Mouse (Mus musculus) midbrain, embryonic 14.5 days (tissue): Measurements from ENCODE around the gene Stard7. TPM values are rescaled to one million over a fixed set of nuclear protein-coding genes. Genes with fewer than 3 reads are reported as not detected.

Experiments
- ATAC-seq: fragments of 200-750 bp; cut with Nextera tagmentation; 2 replicates; pipeline ENCODE4 v1.8.0; 2017; ENCODE audit warnings: moderate number of reproducible peaks, moderate library complexity; ENCODE audit not compliant: low FRiP score, low TSS enrichment
- DNase-seq: peaks from one replicate; pipeline ENCODE4 v3.0.0-alpha.2; 2015
- H3K27ac ChIP-seq: fragments of 300-500 bp; sonication (generic); replicated peaks from 2 replicates; pipeline ENCODE4 v1.5.1; 2014; ENCODE audit warnings: mild to moderate bottlenecking, low read depth, low read length, moderate library complexity
- H3K27me3 ChIP-seq: fragments of 300-500 bp; sonication (generic); 2 replicates; pipeline ENCODE4 v1.6.1; 2014; ENCODE audit warnings: low read length, control low read depth, mixed read lengths; ENCODE audit not compliant: control insufficient read depth, insufficient read depth
- H3K36me3 ChIP-seq: fragments of 300-500 bp; sonication (generic); 2 replicates; pipeline ENCODE4 v1.6.1; 2014; ENCODE audit warnings: low read length, control low read depth; ENCODE audit not compliant: control insufficient read depth, insufficient read depth
- H3K4me1 ChIP-seq: fragments of 300-500 bp; sonication (generic); 2 replicates; pipeline ENCODE4 v1.6.1; 2014; ENCODE audit warnings: mild to moderate bottlenecking, antibody characterized with exemption, low read length, control low read depth; ENCODE audit not compliant: control insufficient read depth, insufficient read depth
- H3K4me2 ChIP-seq: fragments of 300-500 bp; sonication (generic); 2 replicates; pipeline ENCODE4 v1.6.1; 2014; ENCODE audit warnings: mild to moderate bottlenecking, low read length, moderate library complexity
- H3K4me3 ChIP-seq: fragments of 300-500 bp; sonication (generic); replicated peaks from 2 replicates; pipeline ENCODE4 v1.5.1; 2014; ENCODE audit warnings: low read depth, low read length
- H3K9ac ChIP-seq: fragments of 300-500 bp; sonication (generic); replicated peaks from 2 replicates; pipeline ENCODE4 v1.6.1; 2014; ENCODE audit warnings: mild to moderate bottlenecking, low read length, moderate library complexity
- H3K9me3 ChIP-seq: fragments of 300-500 bp; sonication (generic); 2 replicates; pipeline ENCODE4 v1.6.1; 2016; ENCODE audit warnings: low read length, control low read depth, mixed read lengths; ENCODE audit not compliant: control insufficient read depth
- WGBS: fragments of 180-500 bp; shearing (Covaris S2); extraction: QIAGEN DNeasy Blood & Tissue Kit; methylation state at CpG from one replicate; pipeline ENCODE4 v1.1.7; 2014; 5-methylcytosine and 5-hydroxymethylcytosine counted together
- polyA plus RNA-seq: library from polyadenylated mRNA; unstranded; fragments of >200 nt; fragmentation: Nextera tagmentation; extraction: Ambion mirVana; gene quantifications from 2 replicates; pipeline ENCODE4 v1.2.1, GENCODE M21; 2014

The Stard7 gene
- polyA plus RNA-seq, 1 experiment from 2014 or later, result 113 TPM

DNA sequence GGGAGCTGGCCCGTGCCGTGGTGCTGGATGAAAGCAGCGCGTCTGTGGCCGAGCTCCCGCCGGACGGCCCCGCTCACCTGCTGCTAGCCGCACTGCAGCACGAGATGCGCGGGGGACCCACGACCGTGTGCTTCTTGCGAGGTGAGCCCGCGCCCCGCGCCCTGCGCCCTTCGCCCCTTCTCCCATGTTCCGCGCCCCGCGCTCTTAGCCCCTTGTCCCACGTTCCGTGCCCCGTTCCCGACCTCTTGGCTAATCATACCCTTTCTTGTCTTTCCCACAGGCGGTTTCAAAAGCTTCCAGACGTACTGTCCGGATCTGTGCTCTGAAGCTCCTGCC is 66.4 kb downstream of the Stard7 start:
- ATAC-seq (no peak), DNase-seq (no peak)
- WGBS, result 3% methylated on average over 33 of the region's 33 CpGs
- H3K9ac ChIP-seq, result peak overlapping the region; percentile 64
- no peak overlapping the region for H3K27ac ChIP-seq
- H3K4me1 ChIP-seq, result no peaks in the 10 kb centered on the region
- H3K27me3 ChIP-seq, result peaks cover 32% of the 10 kb centered on the region
- H3K36me3 ChIP-seq, result no peaks in the 10 kb centered on the region
- H3K9me3 ChIP-seq, result no peaks in the 10 kb centered on the region
- peak overlapping the region; percentile 75 for H3K4me2 ChIP-seq
- H3K4me3 ChIP-seq, result peak overlapping the region; percentile 49

DNA sequence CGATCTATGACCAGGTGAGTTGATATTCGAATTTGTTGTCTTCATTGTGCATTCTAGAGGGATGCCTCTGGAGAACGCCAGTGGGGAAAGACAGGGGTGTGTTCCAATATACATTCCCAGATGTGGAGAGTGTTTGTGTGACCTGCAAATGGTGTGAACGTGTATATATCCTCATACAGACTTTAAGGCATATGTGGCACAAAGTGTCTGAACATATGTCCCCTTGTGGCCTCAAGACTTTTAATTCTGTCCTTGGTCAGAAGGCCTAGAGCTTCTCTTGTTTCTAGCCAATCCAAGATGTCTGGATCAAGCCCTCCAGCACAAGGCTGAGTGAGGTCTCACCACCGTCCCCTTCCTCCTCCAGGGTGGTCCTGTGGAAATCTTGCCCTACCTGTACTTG is 66.9 kb downstream of the Stard7 start:
- 50% methylated on average over 5 of the region's 5 CpGs for WGBS

GRCm38 (mm10) chr2:127337531-127337930 is 67.5 kb downstream of the Stard7 start:
- ATAC-seq (no peak), DNase-seq (no peak)
- Histone ChIP-seq H3K9me3 (no peaks in the 10 kb centered on the region), H3K36me3 (no peaks in the 10 kb centered on the region), H3K4me3 (no peak overlapping the region), H3K27ac (no peak overlapping the region), H3K27me3 (peaks cover 32% of the 10 kb centered on the region), H3K4me2 (no peak overlapping the region), H3K9ac (no peak overlapping the region), H3K4me1 (no peaks in the 10 kb centered on the region)
- WGBS, result 67% methylated on average over 11 of the region's 11 CpGs

More for the DNA sequence above, 66.9 kb downstream of the Stard7 start:
- Histone ChIP-seq H3K27ac (no peak overlapping the region), H3K4me2 (peak overlapping the region; percentile 75), H3K4me1 (no peaks in the 10 kb centered on the region), H3K4me3 (peak overlapping the region; percentile 49), H3K36me3 (no peaks in the 10 kb centered on the region), H3K9ac (peak overlapping the region; percentile 64; the same call in 1 of the 2 replicates), H3K27me3 (peaks cover 32% of the 10 kb centered on the region), H3K9me3 (no peaks in the 10 kb centered on the region)
- DNase-seq, result no peak
- ATAC-seq, result no peak

- no peak overlapping the region for H3K4me3 ChIP-seq
- H3K9ac ChIP-seq, result no peak overlapping the region
- no peak for ATAC-seq
- no peak for DNase-seq
- H3K4me2 ChIP-seq, result no peak overlapping the region
- no peaks in the 10 kb centered on the region for H3K36me3 ChIP-seq
- H3K9me3 ChIP-seq, result no peaks in the 10 kb centered on the region
- no peaks in the 10 kb centered on the region for H3K4me1 ChIP-seq
- no peak overlapping the region for H3K27ac ChIP-seq
- peaks cover 32% of the 10 kb centered on the region for H3K27me3 ChIP-seq
- 70% methylated on average over 7 of the region's 7 CpGs for WGBS
These were observed 68.0 kb downstream of the Stard7 start for GRCm38 (mm10) chr2:127338012-127338411.

DNA sequence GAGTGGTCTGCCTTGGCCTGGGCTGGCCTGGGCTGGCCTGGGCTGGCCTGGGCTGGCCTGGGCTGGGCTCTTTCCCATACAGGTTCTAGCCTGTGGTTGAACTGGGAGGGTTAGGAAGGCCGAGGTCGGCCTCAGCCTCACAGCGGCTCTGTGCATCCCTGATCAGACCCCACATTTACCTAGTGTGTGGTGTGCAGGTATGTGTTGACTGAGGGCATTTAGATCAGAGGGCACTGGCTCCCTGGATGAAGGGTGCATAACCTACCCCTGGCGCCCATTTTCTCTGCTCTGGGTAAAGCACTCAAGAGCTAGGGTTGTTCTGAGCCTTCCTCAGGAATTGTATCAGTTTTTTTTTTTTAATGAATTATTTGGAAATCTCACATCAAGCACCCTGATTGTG is 68.4 kb downstream of the Stard7 start, which contains the start of gene Astl:
TSS of gene Astl (plus strand) at position 224 of the 400 bp plus-strand sequence.
- DNase-seq (no peak), ATAC-seq (no peak)
- Histone ChIP-seq H3K4me2 (no peak within 1 kb of the TSS), H3K4me3 (no peak within 1 kb of the TSS), H3K27me3 (peaks cover 32% of the 10 kb centered on the region), H3K27ac (no peak within 1 kb of the TSS), H3K4me1 (no peaks in the 10 kb centered on the region), H3K36me3 (no peaks in the 10 kb centered on the region), H3K9ac (no peak within 1 kb of the TSS), H3K9me3 (no peaks in the 10 kb centered on the region)
- WGBS, result 86% methylated on average over 4 of the region's 4 CpGs

GRCm38 (mm10) chr2:127338833-127339232 is 68.8 kb downstream of the Stard7 start:
- Histone ChIP-seq H3K4me2 (no peak overlapping the region), H3K27me3 (peaks cover 32% of the 10 kb centered on the region), H3K9ac (no peak overlapping the region), H3K9me3 (no peaks in the 10 kb centered on the region), H3K36me3 (no peaks in the 10 kb centered on the region), H3K27ac (no peak overlapping the region), H3K4me3 (no peak overlapping the region), H3K4me1 (no peaks in the 10 kb centered on the region)
- WGBS, result 76% methylated on average over 4 of the region's 4 CpGs
- no peak for ATAC-seq
- no peak for DNase-seq

DNA sequence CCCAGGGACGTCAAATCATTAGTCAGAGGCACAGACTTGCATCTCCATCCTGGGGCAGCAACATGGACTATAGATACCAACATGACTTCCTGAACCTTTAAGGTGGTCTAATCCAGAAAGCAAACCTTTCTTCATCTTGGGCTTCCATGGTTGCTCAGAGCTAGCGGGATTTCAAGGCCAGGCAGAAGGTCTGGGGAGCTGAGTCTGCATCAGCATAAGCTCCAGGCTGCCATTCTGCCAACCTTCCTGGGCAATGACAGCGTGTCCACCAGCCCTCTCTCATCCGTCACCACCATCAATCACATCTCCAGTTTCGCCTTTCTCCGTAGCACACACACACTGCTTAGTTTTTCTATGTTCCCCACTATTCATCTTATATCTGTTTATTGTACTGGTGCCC is 69.2 kb downstream of the Stard7 start:
- 85% methylated on average over 6 of the region's 6 CpGs for WGBS
- Histone ChIP-seq H3K27me3 (peaks cover 32% of the 10 kb centered on the region), H3K9ac (no peak overlapping the region), H3K36me3 (no peaks in the 10 kb centered on the region), H3K27ac (no peak overlapping the region), H3K9me3 (no peaks in the 10 kb centered on the region), H3K4me1 (no peaks in the 10 kb centered on the region), H3K4me2 (no peak overlapping the region), H3K4me3 (no peak overlapping the region)
- no peak for ATAC-seq
- DNase-seq, result no peak

- Histone ChIP-seq H3K4me3 (no peak overlapping the region), H3K4me1 (no peaks in the 10 kb centered on the region), H3K4me2 (no peak overlapping the region), H3K9me3 (no peaks in the 10 kb centered on the region), H3K27ac (no peak overlapping the region), H3K36me3 (no peaks in the 10 kb centered on the region), H3K9ac (no peak overlapping the region), H3K27me3 (peaks cover 15% of the 10 kb centered on the region)
- DNase-seq (peak; percentile 76), ATAC-seq (no peak)
- WGBS, result 11% methylated on average over 3 of the region's 3 CpGs
These were observed 71.1 kb downstream of the Stard7 start for GRCm38 (mm10) chr2:127341159-127341558.

GRCm38 (mm10) chr2:127346334-127346733 is 76.3 kb downstream of the Stard7 start:
- H3K36me3 ChIP-seq, result no peaks in the 10 kb centered on the region
- no peaks in the 10 kb centered on the region for H3K4me1 ChIP-seq
- H3K27me3 ChIP-seq, result no peaks in the 10 kb centered on the region
- ATAC-seq, result no peak
- H3K9ac ChIP-seq, result no peak overlapping the region
- H3K4me2 ChIP-seq, result no peak overlapping the region
- DNase-seq, result no peak
- H3K27ac ChIP-seq, result no peak overlapping the region
- 71% methylated on average over 1 of the region's 1 CpGs for WGBS
- H3K9me3 ChIP-seq, result no peaks in the 10 kb centered on the region
- no peak overlapping the region for H3K4me3 ChIP-seq
